In the genomic region with DNA sequence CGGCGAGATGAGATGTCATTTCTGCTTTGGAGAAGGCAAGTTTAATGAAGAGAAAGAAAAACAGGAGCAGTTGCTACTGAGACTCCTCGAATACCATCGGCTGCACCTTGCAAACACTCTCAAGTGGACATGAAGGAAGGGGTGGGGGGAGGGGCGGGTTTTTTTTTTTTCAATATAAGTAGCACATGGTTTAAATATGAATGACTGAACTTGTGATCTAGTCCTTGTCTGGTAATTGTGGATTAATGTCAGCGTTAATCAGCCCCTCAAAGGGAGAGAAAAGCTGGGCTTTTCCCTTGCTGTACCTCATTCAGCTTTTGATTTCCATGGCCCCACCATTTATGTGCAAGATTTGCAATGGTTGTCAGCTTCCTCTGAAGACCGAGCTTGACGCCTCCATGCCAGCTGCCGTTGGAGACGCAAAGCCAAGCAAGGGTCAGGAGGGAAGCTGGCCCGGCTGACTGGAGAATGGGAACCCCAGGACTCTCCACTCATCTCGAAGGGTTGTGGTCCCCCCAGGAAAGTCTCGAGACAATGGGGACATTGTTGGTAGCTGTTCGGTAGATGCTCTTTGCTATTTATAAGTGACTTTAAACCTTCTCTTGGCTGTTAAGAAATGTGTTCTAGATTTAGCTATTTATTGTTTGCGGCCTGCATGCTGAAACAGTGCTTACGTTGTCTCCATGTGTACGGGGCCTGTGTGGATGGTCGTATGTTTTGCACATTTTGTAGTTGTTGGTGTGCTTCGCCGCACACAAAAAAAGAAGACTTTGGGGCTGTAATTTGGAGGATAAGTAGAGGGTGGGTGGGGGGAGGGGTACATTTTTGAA, we compare ENCODE assay signal across 12 mouse cellular contexts. TPM values are rescaled to one million over a fixed set of nuclear protein-coding genes. Genes with fewer than 3 reads are reported as not detected.
DNase-seq lines count a peak whose midpoint lies in the region; ATAC-seq and TF ChIP-seq lines count a peak whose summit lies in the region.
"Had no signal": no experiment of that assay in that cellular context is flagged by ENCODE, and none has a peak within 500 bp of the region (broad histone marks: within the 10 kb centered on the region; RNA-seq: fewer than 3 reads in every experiment).

No protein-coding gene starts in this region.

- peaks cover 35% of the 10 kb centered on the region for H3K4me1 ChIP-seq in embryonic facial prominence, embryonic 14.5 days (ENCODE audit: control insufficient read depth, insufficient read depth, low read length)
- peaks cover 95% of the 10 kb centered on the region for H3K4me1 ChIP-seq in hindbrain, embryonic 12.5 days
- H3K4me1 ChIP-seq in midbrain, embryonic 15.5 days, result peaks cover 93% of the 10 kb centered on the region
- H3K4me1 ChIP-seq in lung, postnatal 0 days (ENCODE audit: insufficient read depth, low read depth, low read length), result peaks cover 6% of the 10 kb centered on the region; the same call in 1 of the 2 replicates

- TF ChIP-seq CTCF in brain, embryonic 14.5 days (IDR thresholded peaks at IDR 0.05; ENCODE audit: borderline replicate concordance, extremely low read depth, insufficient read depth, insufficient read length), result no peak
- no peak for TF ChIP-seq CTCF in lung, postnatal 0 days (IDR thresholded peaks at IDR 0.05)

- no peak for TF ChIP-seq POLR2A in brain, embryonic 14.5 days (IDR thresholded peaks at IDR 0.05; ENCODE audit: borderline replicate concordance, extremely low read depth, insufficient read depth, insufficient read length, poor library complexity, severe bottlenecking)

- no peaks in the 10 kb centered on the region for H3K9me3 ChIP-seq in embryonic facial prominence, embryonic 14.5 days (ENCODE audit: control insufficient read depth, low read length)
- H3K9me3 ChIP-seq in hindbrain, embryonic 12.5 days (replicated peaks), result no peaks in the 10 kb centered on the region
- no peaks in the 10 kb centered on the region for H3K9me3 ChIP-seq in midbrain, embryonic 15.5 days
- no peaks in the 10 kb centered on the region for H3K9me3 ChIP-seq in lung, postnatal 0 days (ENCODE audit: low read length)
- H3K9me3 ChIP-seq: liver, embryonic 13.5 days had no signal

- H3K27ac ChIP-seq in embryonic facial prominence, embryonic 14.5 days (replicated peaks; ENCODE audit: low read depth, low read length), result no peak overlapping the region
- H3K27ac ChIP-seq in hindbrain, embryonic 12.5 days, result peak overlapping the region; percentile 64
- H3K27ac ChIP-seq in midbrain, embryonic 15.5 days, result peak overlapping the region; percentile 34; the same call in 1 of the 2 replicates
- H3K27ac ChIP-seq in lung, postnatal 0 days (ENCODE audit: low read length), result no peak overlapping the region
- H3K27ac ChIP-seq: heart, adult 2 months; liver, embryonic 13.5 days had no signal

- H3K27me3 ChIP-seq in embryonic facial prominence, embryonic 14.5 days (replicated peaks; ENCODE audit: control insufficient read depth, insufficient read depth, low read length), result no peaks in the 10 kb centered on the region
- no peaks in the 10 kb centered on the region for H3K27me3 ChIP-seq in hindbrain, embryonic 12.5 days
- no peaks in the 10 kb centered on the region for H3K27me3 ChIP-seq in midbrain, embryonic 15.5 days (replicated peaks)
- no peaks in the 10 kb centered on the region for H3K27me3 ChIP-seq in lung, postnatal 0 days (replicated peaks; ENCODE audit: insufficient read depth, low read length)
- H3K27me3 ChIP-seq: liver, embryonic 13.5 days had no signal

- WGBS in embryonic facial prominence, embryonic 14.5 days, result 53% methylated on average over 20 of the region's 20 CpGs
- 27% methylated on average over 20 of the region's 20 CpGs for WGBS in hindbrain, embryonic 12.5 days
- WGBS in midbrain, embryonic 15.5 days, result 25% methylated on average over 20 of the region's 20 CpGs
- 72% methylated on average over 20 of the region's 20 CpGs for WGBS in lung, postnatal 0 days

- peaks cover 64% of the 10 kb centered on the region for H3K36me3 ChIP-seq in embryonic facial prominence, embryonic 14.5 days (ENCODE audit: control insufficient read depth, insufficient read depth, low read length)
- H3K36me3 ChIP-seq in hindbrain, embryonic 12.5 days, result peaks cover 49% of the 10 kb centered on the region
- H3K36me3 ChIP-seq in midbrain, embryonic 15.5 days (replicated peaks), result peaks cover 8% of the 10 kb centered on the region; the same call in 1 of the 2 replicates
- H3K36me3 ChIP-seq in lung, postnatal 0 days (ENCODE audit: insufficient read depth, low read length), result no peaks in the 10 kb centered on the region; the same call in 1 of the 2 replicates

- no peak overlapping the region for H3K9ac ChIP-seq in embryonic facial prominence, embryonic 14.5 days (ENCODE audit: low read depth, low read length)
- no peak overlapping the region for H3K9ac ChIP-seq in hindbrain, embryonic 12.5 days
- H3K9ac ChIP-seq in midbrain, embryonic 15.5 days, result no peak overlapping the region
- no peak overlapping the region for H3K9ac ChIP-seq in lung, postnatal 0 days (replicated peaks; ENCODE audit: low read depth)
- H3K9ac ChIP-seq: liver, embryonic 13.5 days had no signal

- DNase-seq in brain, embryonic 14.5 days (ENCODE audit: low read depth), result peak; percentile 85
- peak; percentile 51 for DNase-seq in embryonic facial prominence, embryonic 14.5 days (ENCODE audit: low spot score)
- no peak for DNase-seq in adrenal gland, postnatal 10 days
- DNase-seq in lung, postnatal 4 days, result no peak
- DNase-seq in lung, postnatal 0 days (ENCODE audit: low spot score), result no peak
- DNase-seq: heart, adult 2 months; kidney, postnatal 10 days; liver, embryonic 13.5 days; thymus, postnatal 25 days had no signal

- ATAC-seq in embryonic facial prominence, embryonic 14.5 days (ENCODE audit: low read depth), result no peak
- ATAC-seq in hindbrain, embryonic 12.5 days (ENCODE audit: low FRiP score), result peak; percentile 47
- ATAC-seq in midbrain, embryonic 15.5 days (replicated peaks), result peak; percentile 7; the same call in 1 of the 2 replicates
- no peak for ATAC-seq in CD4-positive, CD25-positive, alpha-beta regulatory T cell, adult 4 months
- ATAC-seq in lung, postnatal 0 days, result no peak

- H3K4me2 ChIP-seq in embryonic facial prominence, embryonic 14.5 days (ENCODE audit: low read depth, low read length), result no peak overlapping the region
- 0 out of 2 replicates have a peak overlapping the region, but pooled peaks have one; percentile 78 for H3K4me2 ChIP-seq in hindbrain, embryonic 12.5 days (replicated peaks)
- H3K4me2 ChIP-seq in midbrain, embryonic 15.5 days, result peak overlapping the region; percentile 35
- H3K4me2 ChIP-seq in lung, postnatal 0 days (replicated peaks; ENCODE audit: low read depth, low read length), result no peak overlapping the region
- H3K4me2 ChIP-seq: liver, embryonic 13.5 days had no signal

- H3K4me3 ChIP-seq in embryonic facial prominence, embryonic 14.5 days (ENCODE audit: low read depth, low read length), result no peak overlapping the region
- no peak overlapping the region for H3K4me3 ChIP-seq in hindbrain, embryonic 12.5 days
- H3K4me3 ChIP-seq in midbrain, embryonic 15.5 days, result no peak overlapping the region
- no peak overlapping the region for H3K4me3 ChIP-seq in lung, postnatal 0 days (ENCODE audit: low read depth, low read length)
- H3K4me3 ChIP-seq: heart, adult 2 months; liver, embryonic 13.5 days had no signal

- TF ChIP-seq EP300 in lung, postnatal 0 days (IDR thresholded peaks at IDR 0.05), result no peak

RNA-seq across cellular contexts. Expression of gene Enc1, which starts 9.9 kb away (rescaled TPM):
- 249 and 303 TPM in 2 replicates for polyA plus RNA-seq in brain, embryonic 14.5 days (2012; rRNA removed)
- polyA plus RNA-seq in embryonic facial prominence, embryonic 14.5 days (2014; fragmentation: Nextera tagmentation; extraction: Ambion mirVana), result 9.5 TPM in 2 replicates
- 28.8 and 29.1 TPM in 2 replicates for polyA plus RNA-seq in hindbrain, embryonic 12.5 days (2016; fragmentation: Nextera tagmentation; extraction: Ambion mirVana)
- 76.1 and 81.9 TPM in 2 replicates for polyA plus RNA-seq in midbrain, embryonic 15.5 days (2015; fragmentation: Nextera tagmentation; extraction: Ambion mirVana)
- total RNA-seq in adrenal gland, postnatal 10 days (2021), result 10 to 100 TPM; 19.6 to 20.3 TPM
- polyA plus RNA-seq in CD4-positive, CD25-positive, alpha-beta regulatory T cell, adult 4 months (2017; shearing (Covaris generic)), result 1 to 10 TPM; 2.8 to 3.5 TPM
- 2.6 and 4.0 TPM in 2 replicates for polyA plus RNA-seq in lung, postnatal 0 days (2015; fragmentation: Nextera tagmentation; extraction: Ambion mirVana)

RNA-seq across cellular contexts. Expression of gene Hexb, which starts 52.6 kb away (rescaled TPM):
- polyA plus RNA-seq in brain, embryonic 14.5 days (2012; rRNA removed), result 25.8 and 28.2 TPM in 2 replicates
- 44.4 and 46.0 TPM in 2 replicates for polyA plus RNA-seq in embryonic facial prominence, embryonic 14.5 days (2014; fragmentation: Nextera tagmentation; extraction: Ambion mirVana)
- 25.8 and 29.3 TPM in 2 replicates for polyA plus RNA-seq in hindbrain, embryonic 12.5 days (2016; fragmentation: Nextera tagmentation; extraction: Ambion mirVana)
- 35.8 and 43.1 TPM in 2 replicates for polyA plus RNA-seq in midbrain, embryonic 15.5 days (2015; fragmentation: Nextera tagmentation; extraction: Ambion mirVana)
- total RNA-seq in adrenal gland, postnatal 10 days (2021), result 10 to 100 TPM; 26.7 to 29.8 TPM
- 10 to 100 TPM; 65.3 to 71.7 TPM for polyA plus RNA-seq in CD4-positive, CD25-positive, alpha-beta regulatory T cell, adult 4 months (2017; shearing (Covaris generic))
- polyA plus RNA-seq in lung, postnatal 0 days (2015; fragmentation: Nextera tagmentation; extraction: Ambion mirVana), result 23.6 and 26.6 TPM in 2 replicates

Comparison
In these comparisons a context has a peak if more than half of its experiments do, and no peak if none do; other contexts are left out.
1. DNase-seq: peak in brain, embryonic 14.5 days (single experiment) and embryonic facial prominence, embryonic 14.5 days (single experiment); none in adrenal gland, postnatal 10 days (single experiment), lung, postnatal 4 days (0 of 2) and lung, postnatal 0 days (single experiment).
2. ATAC-seq: peak in hindbrain, embryonic 12.5 days (single experiment) and midbrain, embryonic 15.5 days (single experiment); none in embryonic facial prominence, embryonic 14.5 days (single experiment), CD4-positive, CD25-positive, alpha-beta regulatory T cell, adult 4 months (single experiment) and lung, postnatal 0 days (single experiment).
3. H3K27ac ChIP-seq: peak in hindbrain, embryonic 12.5 days (single experiment) and midbrain, embryonic 15.5 days (single experiment); none in embryonic facial prominence, embryonic 14.5 days (single experiment) and lung, postnatal 0 days (single experiment).
4. H3K4me2 ChIP-seq: peak in hindbrain, embryonic 12.5 days (single experiment) and midbrain, embryonic 15.5 days (single experiment); none in embryonic facial prominence, embryonic 14.5 days (single experiment) and lung, postnatal 0 days (single experiment).